Mouse (Mus musculus) ovary, adult 18-20 months (tissue): ENCODE data around the gene Ccdc81.
A peak's percentile ranks its signal among the peaks of the same experiment; 100 is the strongest.

ENCODE experiments used
- DNase-seq: peaks from one replicate; pipeline ENCODE4 v3.0.0; 2022; ENCODE audit warnings: low spot score, mixed read lengths

The Ccdc81 gene

GRCm38 (mm10) chr7:89864769-89865168, 38.7 kb downstream of the Ccdc81 start:
- DNase-seq, result no peak

DNA sequence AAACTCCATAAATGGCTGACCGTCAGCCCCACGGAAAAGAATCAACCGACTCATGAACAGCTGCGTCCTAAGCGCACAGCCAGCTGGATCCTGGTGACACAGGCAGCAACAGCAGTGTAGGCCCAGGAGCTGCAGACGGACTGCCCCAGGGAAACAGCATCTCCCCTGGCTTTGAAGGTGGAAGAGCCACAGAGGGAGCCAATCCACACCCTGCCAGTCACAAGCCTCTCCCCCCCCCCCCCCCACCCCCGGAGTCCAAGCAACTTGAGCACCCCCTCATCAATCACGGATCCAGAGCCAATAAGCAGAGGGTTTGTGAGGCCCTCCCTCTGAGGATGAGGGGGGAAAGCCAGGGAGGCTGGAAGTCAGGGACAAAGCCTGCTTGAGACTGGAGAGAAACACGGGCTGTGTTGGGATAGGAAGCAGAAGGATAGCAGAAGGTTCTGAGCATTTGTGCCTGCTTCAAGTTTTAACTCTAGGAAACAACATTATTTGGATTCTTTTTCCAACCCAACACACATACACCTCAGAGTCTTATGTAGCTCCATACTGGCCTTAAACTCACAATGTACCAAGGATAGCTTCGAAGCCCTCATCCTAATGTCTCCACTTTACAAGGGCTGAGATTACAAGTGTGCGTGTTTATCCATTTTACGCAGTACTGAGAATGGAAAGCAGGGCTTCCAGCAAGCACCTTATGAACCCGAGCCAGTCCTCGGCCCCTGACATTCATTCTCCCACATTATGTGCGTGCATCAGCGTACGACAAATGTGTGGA, 46.8 kb downstream of the Ccdc81 start:
- DNase-seq, result no peak

GRCm38 (mm10) chr7:89855196-89855595, 48.2 kb downstream of the Ccdc81 start:
- no peak for DNase-seq

DNA sequence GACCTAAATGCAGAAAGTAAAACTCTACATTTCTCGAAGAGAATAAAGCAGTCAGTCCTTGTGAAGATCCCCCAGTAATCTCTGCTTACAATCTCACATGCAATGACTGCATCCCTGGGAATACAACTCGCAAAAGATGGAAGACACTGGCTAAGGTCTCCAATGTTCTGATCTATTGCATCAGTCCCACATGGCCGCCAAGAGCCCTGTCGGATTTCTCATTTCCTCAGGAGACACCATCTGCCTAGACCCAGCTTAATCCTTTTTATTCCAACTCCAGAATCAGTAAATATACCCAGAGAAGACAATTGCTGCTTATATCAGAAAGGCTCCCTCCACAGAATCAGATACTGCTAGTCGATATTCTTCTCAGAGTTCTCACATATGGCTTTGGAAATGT, 50.3 kb downstream of the Ccdc81 start:
- DNase-seq, result no peak

GRCm38 (mm10) chr7:89852158-89853095, 51.0 kb downstream of the Ccdc81 start:
- no peak for DNase-seq

DNA sequence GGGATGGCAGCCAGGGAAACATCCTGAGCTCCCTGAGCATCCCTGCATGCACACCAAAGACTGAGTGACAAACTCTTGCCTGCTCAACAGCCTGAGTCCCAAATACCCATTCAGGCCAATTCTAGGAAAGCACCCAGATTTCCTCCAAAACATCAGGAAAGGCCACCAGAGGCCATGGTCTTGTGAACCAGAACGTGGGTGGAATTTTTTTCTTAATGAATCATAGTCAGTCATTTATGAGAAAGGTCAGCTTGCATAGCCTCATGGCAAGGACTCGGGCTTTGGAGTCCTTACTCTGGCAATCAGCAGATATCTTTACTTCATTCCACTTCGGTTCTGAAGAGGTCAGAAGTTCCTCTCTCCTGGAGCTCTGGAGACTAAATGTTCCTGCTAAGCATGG, 52.9 kb downstream of the Ccdc81 start:
- no peak for DNase-seq

DNA sequence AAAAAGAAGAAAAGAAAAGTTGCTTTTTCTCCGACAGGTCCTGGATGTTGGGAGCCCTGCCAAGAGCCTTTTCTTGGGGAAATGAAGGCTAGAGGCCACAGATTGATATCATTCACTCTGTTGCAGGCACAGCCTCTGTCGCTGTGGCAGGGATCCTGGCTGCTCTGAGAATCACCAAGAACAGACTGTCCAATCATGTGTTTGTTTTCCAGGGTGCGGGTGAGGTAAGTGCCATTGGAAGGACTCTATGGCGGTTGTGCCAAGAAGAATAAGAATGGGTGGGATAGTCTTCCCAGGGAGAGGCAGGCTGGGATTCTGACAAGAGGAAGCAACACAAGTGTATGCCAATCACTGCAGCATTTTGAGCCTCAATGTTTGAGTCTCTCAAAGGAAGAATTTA, 57.8 kb downstream of the Ccdc81 start:
- no peak for DNase-seq

GRCm38 (mm10) chr7:89843533-89843932, 59.9 kb downstream of the Ccdc81 start:
- no peak for DNase-seq

- no peak for DNase-seq
Measured at GRCm38 (mm10) chr7:89843121-89843520, 60.3 kb downstream of the Ccdc81 start.

DNA sequence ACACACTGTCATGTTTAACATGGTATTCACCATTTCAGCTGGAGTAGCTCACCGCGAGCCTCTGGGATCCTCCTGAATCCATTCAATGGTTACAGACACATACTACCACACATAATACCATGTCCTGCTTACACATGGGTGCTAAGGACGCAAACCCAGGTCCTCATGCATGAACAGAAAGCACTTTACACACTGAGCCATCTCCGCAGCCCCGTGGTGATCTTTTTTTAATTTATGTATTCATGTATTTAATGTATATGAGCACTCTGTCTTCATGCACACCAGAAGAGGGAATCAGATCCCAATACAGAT, 61.1 kb downstream of the Ccdc81 start:
- no peak for DNase-seq

DNA sequence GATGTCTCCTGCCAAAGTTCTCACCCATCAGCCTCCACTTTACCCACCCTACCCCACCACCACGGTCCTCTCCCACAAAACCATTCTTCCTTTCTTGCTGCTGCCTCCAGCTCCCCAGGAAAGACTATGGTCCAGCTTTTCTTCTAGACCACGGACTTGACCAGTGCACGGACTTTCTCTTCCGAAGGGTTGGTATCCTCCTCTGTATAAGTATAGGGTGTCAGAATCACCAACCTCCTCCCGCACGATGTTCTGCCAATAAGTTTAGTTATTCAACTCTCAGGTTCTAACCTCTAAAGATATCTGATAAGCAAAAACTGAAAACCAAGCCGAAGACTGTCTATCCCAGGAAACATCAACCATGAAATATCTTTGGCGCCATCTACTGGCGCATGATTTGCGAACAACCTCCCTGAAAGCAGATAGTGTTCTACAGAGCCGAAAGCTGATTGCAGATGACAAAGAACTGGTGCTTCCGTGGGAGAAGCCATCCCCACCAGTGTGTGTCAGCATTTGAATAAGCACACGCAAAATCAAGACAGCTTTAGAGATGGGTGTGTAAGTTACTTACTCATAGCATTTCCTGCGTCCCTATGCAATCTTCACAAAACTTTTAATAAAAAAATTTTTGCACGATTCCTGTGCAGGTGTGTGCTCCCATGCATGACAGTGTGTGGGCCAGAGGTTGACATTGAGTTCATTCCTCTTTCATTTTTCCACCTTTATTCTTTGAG, 61.6 kb downstream of the Ccdc81 start:
- peak; percentile 68 for DNase-seq

GRCm38 (mm10) chr7:89839721-89840120, 63.7 kb downstream of the Ccdc81 start:
- no peak for DNase-seq

DNA sequence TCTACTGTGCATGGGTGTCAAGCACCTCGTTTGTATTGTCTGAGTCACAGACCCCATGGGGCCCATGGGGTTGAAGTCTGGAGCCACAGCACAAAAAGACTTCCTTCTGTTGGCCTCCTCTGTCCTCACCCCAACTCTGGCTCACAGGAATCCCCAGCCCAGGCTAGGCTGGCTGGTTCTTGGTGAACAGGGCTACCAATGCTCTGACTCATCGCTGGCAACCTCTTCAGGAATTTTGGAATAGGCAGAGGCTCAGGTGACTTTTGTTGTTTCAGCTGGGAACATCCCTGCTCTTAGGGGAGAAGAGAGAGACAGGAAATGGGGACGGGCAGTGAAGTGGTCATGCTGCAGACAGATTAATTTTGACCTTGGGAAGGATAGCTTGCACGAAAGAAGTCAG, 65.6 kb downstream of the Ccdc81 start:
- DNase-seq, result peak; percentile 43

GRCm38 (mm10) chr7:89836676-89837075, 66.8 kb downstream of the Ccdc81 start:
- no peak for DNase-seq

- no peak for DNase-seq
Measured at GRCm38 (mm10) chr7:89835566-89835965, 67.9 kb downstream of the Ccdc81 start.

DNA sequence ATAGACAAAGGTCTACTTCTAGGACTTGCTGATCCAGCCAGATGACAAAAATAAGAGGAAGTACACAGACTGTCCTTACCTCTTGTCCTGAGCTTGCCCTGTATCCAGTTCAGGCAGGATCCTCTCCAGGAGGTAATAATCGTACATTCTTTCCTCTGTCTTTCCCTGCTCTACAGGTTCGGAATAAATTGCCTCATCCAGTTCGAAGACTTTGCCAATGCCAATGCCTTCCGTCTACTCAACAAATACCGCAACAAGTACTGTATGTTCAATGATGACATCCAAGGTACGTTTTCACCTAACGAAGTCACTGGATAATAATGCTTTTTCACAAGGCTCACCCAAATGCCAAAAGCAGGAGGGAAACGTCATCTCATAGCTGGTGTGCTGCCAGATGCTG, 69.9 kb downstream of the Ccdc81 start:
- DNase-seq, result no peak

DNA sequence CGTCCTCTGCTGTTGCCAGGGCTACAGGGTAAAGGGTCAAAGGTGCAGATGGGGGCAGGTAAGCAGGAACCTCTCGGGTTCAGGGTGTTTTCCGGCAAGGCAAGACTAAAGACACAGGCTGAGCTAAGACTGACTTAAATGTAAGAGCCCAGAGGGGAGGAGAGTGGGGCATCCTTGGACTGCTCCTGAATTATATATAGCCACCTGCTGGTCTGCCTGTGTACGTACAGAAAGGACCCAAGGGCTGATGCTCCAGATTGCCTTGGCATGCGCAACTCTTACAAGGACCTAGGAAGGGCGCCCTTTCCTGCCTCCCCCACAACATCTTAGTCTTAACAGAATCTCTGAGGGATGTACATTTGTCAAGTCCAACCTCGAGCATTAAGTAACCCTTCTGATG, 74.2 kb downstream of the Ccdc81 start:
- peak; percentile 25 for DNase-seq

- DNase-seq, result no peak
Measured at GRCm38 (mm10) chr7:89828436-89829065, 74.9 kb downstream of the Ccdc81 start.
